Mouse (Mus musculus) splenic B cell, adult 2 months (primary cell): Measurements from ENCODE around the gene Slc22a27.
"Not testable (repeated sequence)": the region's sequence is repeated elsewhere in the genome, so short reads cannot be mapped to it uniquely, and the experiment has no call there.

Experiments
- DNase-seq: peaks from one replicate; pipeline ENCODE4 v3.0.0-alpha.2; 2011; ENCODE audit warnings: low read depth, low spot score
- H3K27me3 ChIP-seq: 2 replicates; pipeline ENCODE4 v1.6.1; 2012; ENCODE audit warnings: mild to moderate bottlenecking, low read length, moderate library complexity, mixed read lengths; ENCODE audit not compliant: control insufficient read depth, poor library complexity, insufficient read depth, severe bottlenecking
- H3K36me3 ChIP-seq: 2 replicates; pipeline ENCODE4 v1.6.1; 2012; ENCODE audit warnings: mild to moderate bottlenecking, low read length, moderate library complexity, mixed read lengths; ENCODE audit not compliant: control insufficient read depth, poor library complexity, insufficient read depth, severe bottlenecking

Gene Slc22a27

GRCm38 (mm10) chr19:7965927-7966326 is at the start of gene Slc22a27:
TSS of gene Slc22a27 (minus strand) at chr19:7966027.
- not testable (repeated sequence) for DNase-seq, H3K36me3 ChIP-seq, H3K27me3 ChIP-seq

DNA sequence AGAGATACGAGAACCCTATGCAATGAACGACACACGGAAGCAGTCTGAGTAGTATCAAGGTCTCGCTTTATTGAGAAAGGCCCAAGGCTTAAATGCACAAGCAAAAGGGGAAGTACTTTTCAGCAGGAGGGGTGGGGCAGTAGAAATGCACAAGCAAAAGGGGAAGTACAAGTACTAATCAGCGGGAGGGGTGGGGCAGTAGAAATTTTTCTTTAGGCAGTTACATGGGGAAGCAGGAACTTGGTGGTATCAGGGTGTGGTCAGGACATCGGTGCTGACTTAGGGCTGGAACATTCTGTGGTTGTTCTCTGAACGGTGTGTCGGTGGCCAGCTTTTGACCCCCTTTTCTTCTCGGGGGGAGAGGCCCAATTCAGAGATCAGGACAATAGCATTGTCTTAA is 45.8 kb upstream of the Slc22a27 start:
- not testable (repeated sequence) for H3K27me3 ChIP-seq, H3K36me3 ChIP-seq
- DNase-seq: peak; percentile 40

DNA sequence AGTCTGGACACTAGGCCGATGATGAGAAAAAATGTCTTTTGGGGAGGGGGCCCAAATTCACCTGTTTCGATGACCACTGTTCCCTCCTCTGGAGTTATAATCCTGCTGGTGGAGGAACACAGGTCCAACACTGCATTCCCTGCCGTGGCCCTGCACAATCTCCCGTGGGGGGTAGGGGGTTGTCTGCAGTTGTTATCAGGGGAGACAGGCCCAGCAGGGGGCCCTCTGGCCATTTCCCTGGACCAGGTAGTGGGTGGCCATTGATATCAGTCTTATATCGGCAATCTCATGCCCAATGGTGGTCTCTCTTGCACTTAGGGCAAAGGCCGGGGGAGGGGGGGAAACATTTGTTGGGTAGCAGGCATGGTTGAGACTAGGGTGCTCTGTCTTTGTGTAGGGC is 43.3 kb upstream of the Slc22a27 start:
- H3K36me3 ChIP-seq, DNase-seq, H3K27me3 ChIP-seq: not testable (repeated sequence)

- Histone ChIP-seq H3K36me3 (no peaks in the 10 kb centered on the region), H3K27me3 (no peaks in the 10 kb centered on the region)
- DNase-seq: no peak
Measured at GRCm38 (mm10) chr19:7968703-7969102, 2.9 kb upstream of the Slc22a27 start.

- DNase-seq, H3K27me3 ChIP-seq: not testable (repeated sequence)
Measured at GRCm38 (mm10) chr19:7966550-7966949, 723 bp upstream of the Slc22a27 start.

DNA sequence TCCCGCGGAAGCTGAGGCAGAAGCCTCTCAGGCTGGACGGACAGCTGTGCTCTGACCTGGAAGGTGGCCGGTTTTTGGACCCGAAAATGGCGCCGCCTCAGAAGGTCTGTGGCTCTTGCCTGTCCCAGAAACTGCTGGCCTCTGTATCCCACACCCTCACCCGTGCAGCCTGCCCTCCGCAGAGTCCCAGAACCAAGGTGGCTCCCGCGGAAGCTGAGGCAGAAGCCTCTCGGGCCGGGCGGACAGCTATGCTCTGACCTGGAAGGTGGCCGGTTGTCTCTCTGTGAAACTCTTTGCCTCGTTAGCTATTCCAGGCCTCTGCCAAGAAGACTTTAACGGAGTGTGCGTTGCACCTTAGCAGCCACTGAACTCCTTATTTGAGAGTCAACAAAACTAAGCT is 26.4 kb downstream of the Slc22a27 start:
- H3K27me3 ChIP-seq, H3K36me3 ChIP-seq, DNase-seq: not testable (repeated sequence)

More at GRCm38 (mm10) chr19:7966550-7966949, 723 bp upstream of the Slc22a27 start:
- H3K36me3 ChIP-seq: not testable (repeated sequence)

GRCm38 (mm10) chr19:7876626-7877025 is 89.2 kb downstream of the Slc22a27 start:
- Histone ChIP-seq H3K36me3 (no peaks in the 10 kb centered on the region), H3K27me3 (no peaks in the 10 kb centered on the region)
- no peak for DNase-seq

DNA sequence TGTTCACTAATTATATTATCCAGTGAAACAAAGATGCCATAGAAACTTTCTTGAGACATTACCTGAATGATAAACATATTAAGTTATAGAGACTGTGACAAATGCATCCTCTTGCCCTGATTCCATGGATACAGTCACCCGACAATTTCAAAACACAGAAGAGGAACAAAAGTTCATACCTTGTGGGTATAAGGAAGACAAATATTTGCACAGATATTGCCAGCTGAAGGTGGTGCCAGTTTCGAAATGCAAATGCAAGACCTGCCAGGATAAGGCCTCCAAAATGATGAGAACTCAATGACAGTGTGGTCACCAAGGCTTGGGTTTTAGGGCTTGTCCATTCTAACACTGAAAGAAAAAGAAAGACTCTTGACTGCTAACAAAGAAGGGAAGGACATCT is 136.0 kb downstream of the Slc22a27 start:
- Histone ChIP-seq H3K27me3 (no peaks in the 10 kb centered on the region), H3K36me3 (no peaks in the 10 kb centered on the region)
- no peak for DNase-seq
